Mouse (Mus musculus): ENCODE results near the gene Snx30. TPM values are rescaled to one million over a fixed set of nuclear protein-coding genes. Genes with fewer than 3 reads are reported as not detected.
A peak's percentile ranks its signal among the peaks of the same experiment; 100 is the strongest.
"Not testable (repeated sequence)": the region's sequence is repeated elsewhere in the genome, so short reads cannot be mapped to it uniquely, and the experiment has no call there.

Gene Snx30
- polyA plus RNA-seq, 1 experiment from 2014 or later = 3.5 TPM

- Histone ChIP-seq H3K27me3 (ENCODE audit: insufficient read depth, low read length) (no peaks in the 10 kb centered on the region), H3K4me2 (ENCODE audit: low read depth, low read length) (no peak overlapping the region), H3K27ac (ENCODE audit: low read depth) (no peak overlapping the region), H3K4me1 (ENCODE audit: insufficient read depth) (no peaks in the 10 kb centered on the region), H3K9me3 (ENCODE audit: low read length) (no peaks in the 10 kb centered on the region), H3K36me3 (replicated peaks; ENCODE audit: insufficient read depth, low read length) (no peaks in the 10 kb centered on the region), H3K9ac (replicated peaks) (no peak overlapping the region), H3K4me3 (ENCODE audit: low read depth, low read length) (no peak overlapping the region)
- TF ChIP-seq EP300 (IDR thresholded peaks at IDR 0.05; ENCODE audit: low read depth) = no peak
- no peak for TF ChIP-seq CTCF (IDR thresholded peaks at IDR 0.05; ENCODE audit: low read depth)
- DNase-seq = no peak
- ATAC-seq = no peak
These were observed 16.6 kb upstream of the Snx30 start for GRCm38 (mm10) chr4:59789015-59789414.

- not testable (repeated sequence) for H3K27ac ChIP-seq (ENCODE audit: low read depth); H3K36me3 ChIP-seq (replicated peaks; ENCODE audit: insufficient read depth, low read length); H3K9ac ChIP-seq (replicated peaks); H3K27me3 ChIP-seq (ENCODE audit: insufficient read depth, low read length); H3K9me3 ChIP-seq (ENCODE audit: low read length); H3K4me1 ChIP-seq (ENCODE audit: insufficient read depth); H3K4me3 ChIP-seq (ENCODE audit: low read depth, low read length); DNase-seq; H3K4me2 ChIP-seq (ENCODE audit: low read depth, low read length); ATAC-seq
- peak; percentile 39; the same call in 1 of the 2 replicates for TF ChIP-seq CTCF (IDR thresholded peaks at IDR 0.05; ENCODE audit: low read depth)
- 85% methylated on average over 2 of the region's 2 CpGs for WGBS (ENCODE audit: insufficient replicate concordance)
These were observed 12.0 kb upstream of the Snx30 start for GRCm38 (mm10) chr4:59793626-59794025.

GRCm38 (mm10) chr4:59794116-59794515, 11.5 kb upstream of the Snx30 start:
- ATAC-seq = no peak
- no peaks in the 10 kb centered on the region for H3K9me3 ChIP-seq (ENCODE audit: low read length)
- H3K36me3 ChIP-seq (replicated peaks; ENCODE audit: insufficient read depth, low read length) = no peaks in the 10 kb centered on the region
- no peaks in the 10 kb centered on the region for H3K27me3 ChIP-seq (ENCODE audit: insufficient read depth, low read length)
- DNase-seq = no peak
- WGBS (ENCODE audit: insufficient replicate concordance) = 79% methylated on average over 2 of the region's 2 CpGs
- TF ChIP-seq EP300 (IDR thresholded peaks at IDR 0.05; ENCODE audit: low read depth) (no peak), CTCF (IDR thresholded peaks at IDR 0.05; ENCODE audit: low read depth) (0 out of 2 replicates have a peak, but pooled peaks have one; percentile 10)
- no peaks in the 10 kb centered on the region for H3K4me1 ChIP-seq (ENCODE audit: insufficient read depth)
- no peak overlapping the region for H3K9ac ChIP-seq (replicated peaks)
- no peak overlapping the region for H3K4me3 ChIP-seq (ENCODE audit: low read depth, low read length)
- no peak overlapping the region for H3K4me2 ChIP-seq (ENCODE audit: low read depth, low read length)
- H3K27ac ChIP-seq (ENCODE audit: low read depth) = no peak overlapping the region

GRCm38 (mm10) chr4:59795788-59796455, 9.7 kb upstream of the Snx30 start:
- no peak for ATAC-seq
- Histone ChIP-seq H3K4me2 (ENCODE audit: low read depth, low read length) (no peak overlapping the region), H3K4me1 (ENCODE audit: insufficient read depth) (no peaks in the 10 kb centered on the region), H3K36me3 (replicated peaks; ENCODE audit: insufficient read depth, low read length) (no peaks in the 10 kb centered on the region), H3K4me3 (ENCODE audit: low read depth, low read length) (no peak overlapping the region), H3K27ac (ENCODE audit: low read depth) (no peak overlapping the region), H3K9me3 (ENCODE audit: low read length) (no peaks in the 10 kb centered on the region), H3K9ac (replicated peaks) (no peak overlapping the region), H3K27me3 (ENCODE audit: insufficient read depth, low read length) (no peaks in the 10 kb centered on the region)
- no peak for DNase-seq
- 62% methylated on average over 2 of the region's 2 CpGs for WGBS (ENCODE audit: insufficient replicate concordance)
- no peak for TF ChIP-seq CTCF (IDR thresholded peaks at IDR 0.05; ENCODE audit: low read depth)
- TF ChIP-seq EP300 (IDR thresholded peaks at IDR 0.05; ENCODE audit: low read depth) = no peak

- no peak for ATAC-seq
- H3K9me3 ChIP-seq (ENCODE audit: low read length) = no peaks in the 10 kb centered on the region
- no peak for TF ChIP-seq EP300 (IDR thresholded peaks at IDR 0.05; ENCODE audit: low read depth)
- TF ChIP-seq CTCF (IDR thresholded peaks at IDR 0.05; ENCODE audit: low read depth) = no peak
- H3K27ac ChIP-seq (ENCODE audit: low read depth) = no peak overlapping the region
- H3K9ac ChIP-seq (replicated peaks) = no peak overlapping the region
- H3K27me3 ChIP-seq (ENCODE audit: insufficient read depth, low read length) = no peaks in the 10 kb centered on the region
- no peaks in the 10 kb centered on the region for H3K36me3 ChIP-seq (replicated peaks; ENCODE audit: insufficient read depth, low read length)
- H3K4me3 ChIP-seq (ENCODE audit: low read depth, low read length) = no peak overlapping the region
- H3K4me2 ChIP-seq (ENCODE audit: low read depth, low read length) = no peak overlapping the region
- DNase-seq = no peak
- H3K4me1 ChIP-seq (ENCODE audit: insufficient read depth) = peaks cover 16% of the 10 kb centered on the region
- 75% methylated on average over 5 of the region's 5 CpGs for WGBS (ENCODE audit: insufficient replicate concordance)
These were observed 5.5 kb upstream of the Snx30 start for GRCm38 (mm10) chr4:59800181-59800580.

- H3K4me3 ChIP-seq (ENCODE audit: low read depth, low read length) = no peak within 1 kb of the TSS
- no peaks in the 10 kb centered on the region for H3K27me3 ChIP-seq (ENCODE audit: insufficient read depth, low read length)
- no peak within 1 kb of the TSS for H3K4me2 ChIP-seq (ENCODE audit: low read depth, low read length)
- no peaks in the 10 kb centered on the region for H3K36me3 ChIP-seq (replicated peaks; ENCODE audit: insufficient read depth, low read length)
- H3K27ac ChIP-seq (ENCODE audit: low read depth) = no peak within 1 kb of the TSS
- H3K9me3 ChIP-seq (ENCODE audit: low read length) = no peaks in the 10 kb centered on the region
- no peak for ATAC-seq
- no peak for TF ChIP-seq EP300 (IDR thresholded peaks at IDR 0.05; ENCODE audit: low read depth)
- no peak for TF ChIP-seq CTCF (IDR thresholded peaks at IDR 0.05; ENCODE audit: low read depth)
- H3K9ac ChIP-seq (replicated peaks) = no peak within 1 kb of the TSS
- DNase-seq = no peak
- peaks cover 23% of the 10 kb centered on the region for H3K4me1 ChIP-seq (ENCODE audit: insufficient read depth)
These were observed 4.2 kb upstream of the Snx30 start, which contains the start of gene Inip for GRCm38 (mm10) chr4:59801489-59801888. Gene Inip, minus strand, starts transcription at chr4:59801589.

GRCm38 (mm10) chr4:59802107-59802506, 3.5 kb upstream of the Snx30 start:
- H3K36me3 ChIP-seq (replicated peaks; ENCODE audit: insufficient read depth, low read length) = no peaks in the 10 kb centered on the region
- TF ChIP-seq EP300 (IDR thresholded peaks at IDR 0.05; ENCODE audit: low read depth) = no peak
- no peak for TF ChIP-seq CTCF (IDR thresholded peaks at IDR 0.05; ENCODE audit: low read depth)
- H3K9me3 ChIP-seq (ENCODE audit: low read length) = no peaks in the 10 kb centered on the region
- DNase-seq (no peak), ATAC-seq (no peak)
- H3K4me2 ChIP-seq (ENCODE audit: low read depth, low read length) = no peak overlapping the region
- 81% methylated on average over 6 of the region's 6 CpGs for WGBS (ENCODE audit: insufficient replicate concordance)
- H3K4me1 ChIP-seq (ENCODE audit: insufficient read depth) = peaks cover 25% of the 10 kb centered on the region
- H3K27ac ChIP-seq (ENCODE audit: low read depth) = no peak overlapping the region
- no peak overlapping the region for H3K9ac ChIP-seq (replicated peaks)
- no peak overlapping the region for H3K4me3 ChIP-seq (ENCODE audit: low read depth, low read length)
- no peaks in the 10 kb centered on the region for H3K27me3 ChIP-seq (ENCODE audit: insufficient read depth, low read length)

Data from liver, postnatal 0 days (tissue).